Mouse (Mus musculus) hindbrain, embryonic 10.5 days (tissue): ENCODE data around the gene Arap2. TPM values are rescaled to one million over a fixed set of nuclear protein-coding genes. Genes with fewer than 3 reads are reported as not detected.

Source experiments
- DNase-seq: peaks from one replicate; pipeline ENCODE4 v3.0.0-alpha.2; 2017; ENCODE audit warnings: low spot score
- H3K27ac ChIP-seq: fragments of 300-500 bp; sonication (generic); 2 replicates; pipeline ENCODE4 v1.5.1; 2016; ENCODE audit warnings: mild to moderate bottlenecking, moderate library complexity
- H3K27me3 ChIP-seq: fragments of 300-500 bp; sonication (generic); 2 replicates; pipeline ENCODE4 v1.6.1; 2016; ENCODE audit warnings: mild to moderate bottlenecking; ENCODE audit not compliant: poor library complexity, insufficient read depth, severe bottlenecking
- H3K36me3 ChIP-seq: fragments of 300-500 bp; sonication (generic); 2 replicates; pipeline ENCODE4 v1.6.1; 2016; ENCODE audit warnings: mild to moderate bottlenecking, moderate library complexity
- H3K4me1 ChIP-seq: fragments of 300-500 bp; sonication (generic); replicated peaks from 2 replicates; pipeline ENCODE4 v1.6.1; 2016; ENCODE audit warnings: mild to moderate bottlenecking
- H3K4me3 ChIP-seq: fragments of 300-500 bp; sonication (generic); 2 replicates; pipeline ENCODE4 v1.5.1; 2016; ENCODE audit warnings: mild to moderate bottlenecking, moderate library complexity
- H3K9me3 ChIP-seq: fragments of 300-500 bp; sonication (generic); 2 replicates; pipeline ENCODE4 v1.6.1; 2016; ENCODE audit warnings: mild to moderate bottlenecking, moderate library complexity
- WGBS: fragments of 180-500 bp; shearing (Covaris S2); methylation state at CpG from one replicate; pipeline ENCODE4 v1.1.7; 2016; 5-methylcytosine and 5-hydroxymethylcytosine counted together
- polyA plus RNA-seq: library from polyadenylated mRNA; unstranded; fragments of >200 nt; fragmentation: Nextera tagmentation; extraction: Ambion mirVana; gene quantifications from 2 replicates; pipeline ENCODE4 v1.2.1, GENCODE M21; 2016

Gene Arap2
- polyA plus RNA-seq, 1 experiment from 2014 or later: 0.77 TPM

DNA sequence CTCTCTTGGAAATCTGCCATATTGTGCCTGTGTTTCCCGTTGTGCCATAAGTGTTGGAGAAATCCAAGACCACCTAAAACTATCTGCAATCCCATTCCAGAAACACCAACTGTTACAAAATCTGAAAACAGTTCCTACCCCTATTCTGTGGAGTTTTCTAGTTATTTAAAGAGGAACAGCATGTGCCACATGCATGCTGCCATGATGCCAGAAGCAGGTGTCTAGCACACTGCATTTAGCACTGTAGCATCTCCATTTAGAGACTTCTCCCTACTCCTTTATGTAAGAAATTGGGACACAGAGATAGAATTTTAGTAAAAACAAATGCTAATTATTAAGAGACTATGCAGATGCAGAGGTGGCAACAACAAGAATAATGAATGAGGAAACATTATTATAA lies 102.8 kb downstream of the Arap2 start:
- H3K4me3 ChIP-seq: no peak overlapping the region
- no peaks in the 10 kb centered on the region for H3K36me3 ChIP-seq
- H3K27me3 ChIP-seq: no peaks in the 10 kb centered on the region
- H3K9me3 ChIP-seq: no peaks in the 10 kb centered on the region
- H3K27ac ChIP-seq: no peak overlapping the region
- H3K4me1 ChIP-seq: no peaks in the 10 kb centered on the region
- 89% methylated on average over 1 of the region's 1 CpGs for whole genome bisulfite sequencing
- no peak for DNase-seq

- Histone ChIP-seq H3K27ac (no peak overlapping the region), H3K4me3 (no peak overlapping the region), H3K27me3 (no peaks in the 10 kb centered on the region), H3K36me3 (no peaks in the 10 kb centered on the region), H3K9me3 (no peaks in the 10 kb centered on the region), H3K4me1 (no peaks in the 10 kb centered on the region)
- DNase-seq: no peak
- WGBS: 75% methylated on average over 5 of the region's 5 CpGs
These were observed 112.0 kb downstream of the Arap2 start for GRCm38 (mm10) chr5:62653924-62654323.

- Histone ChIP-seq H3K27me3 (no peaks in the 10 kb centered on the region), H3K9me3 (no peaks in the 10 kb centered on the region), H3K27ac (no peak overlapping the region), H3K4me1 (no peaks in the 10 kb centered on the region), H3K4me3 (no peak overlapping the region), H3K36me3 (no peaks in the 10 kb centered on the region)
- DNase-seq: no peak
- 94% methylated on average over 4 of the region's 4 CpGs for WGBS
These were observed 123.6 kb downstream of the Arap2 start for GRCm38 (mm10) chr5:62642330-62642729.

- Histone ChIP-seq H3K27me3 (no peaks in the 10 kb centered on the region), H3K4me1 (no peaks in the 10 kb centered on the region)
These were observed 125.5 kb downstream of the Arap2 start for GRCm38 (mm10) chr5:62640501-62640900.

DNA sequence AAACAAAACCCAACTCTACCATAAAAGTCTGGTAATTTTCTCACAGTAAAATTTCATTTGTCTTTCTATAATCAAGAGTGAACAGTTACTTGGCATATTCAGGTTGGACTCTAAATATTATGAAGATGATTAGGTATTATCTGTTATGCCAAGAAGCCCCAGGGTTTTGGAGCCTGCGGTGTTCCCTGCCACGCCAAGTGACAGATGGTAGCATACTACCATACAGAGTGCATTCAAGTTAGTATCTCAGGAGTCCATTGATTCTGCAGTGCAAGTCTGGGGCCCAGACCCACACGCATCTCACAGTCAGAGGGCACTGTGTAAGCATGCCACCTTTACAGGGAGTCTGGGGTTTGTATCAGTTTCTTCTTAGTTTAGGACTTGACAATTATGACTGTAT lies 129.6 kb downstream of the Arap2 start:
- no peaks in the 10 kb centered on the region for H3K9me3 ChIP-seq
- no peaks in the 10 kb centered on the region for H3K4me1 ChIP-seq
- H3K4me3 ChIP-seq: no peak overlapping the region
- no peaks in the 10 kb centered on the region for H3K27me3 ChIP-seq
- no peak for DNase-seq
- 82% methylated on average over 3 of the region's 3 CpGs for WGBS
- no peaks in the 10 kb centered on the region for H3K36me3 ChIP-seq
- no peak overlapping the region for H3K27ac ChIP-seq

More at GRCm38 (mm10) chr5:62640501-62640900, 125.5 kb downstream of the Arap2 start:
- H3K4me3 ChIP-seq: no peak overlapping the region
- DNase-seq: no peak
- WGBS: 88% methylated on average over 8 of the region's 8 CpGs
- no peak overlapping the region for H3K27ac ChIP-seq
- H3K9me3 ChIP-seq: no peaks in the 10 kb centered on the region
- H3K36me3 ChIP-seq: no peaks in the 10 kb centered on the region

DNA sequence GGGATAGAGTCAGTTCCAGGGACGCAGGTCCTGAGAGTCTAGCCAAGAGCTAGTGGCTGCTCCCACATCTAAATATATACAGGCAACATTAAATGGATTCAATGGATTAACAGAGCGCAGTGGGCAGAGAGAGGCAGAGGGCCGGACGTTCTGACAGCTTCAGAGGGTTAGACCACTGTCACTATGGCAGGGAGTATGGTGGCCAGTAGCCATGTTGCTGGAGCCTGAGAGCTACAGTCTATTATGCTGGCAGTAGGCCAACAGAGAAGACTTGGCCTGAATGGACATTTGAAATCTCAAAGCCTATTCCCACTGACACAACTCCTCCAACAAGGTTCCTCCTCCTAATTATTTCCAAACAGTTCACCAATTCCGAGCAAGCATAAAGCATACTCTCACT lies 137.1 kb downstream of the Arap2 start:
- Histone ChIP-seq H3K27ac (no peak overlapping the region), H3K4me3 (no peak overlapping the region), H3K36me3 (no peaks in the 10 kb centered on the region), H3K27me3 (no peaks in the 10 kb centered on the region), H3K9me3 (no peaks in the 10 kb centered on the region), H3K4me1 (no peaks in the 10 kb centered on the region)
- WGBS: 89% methylated on average over 5 of the region's 5 CpGs
- DNase-seq: no peak

DNA sequence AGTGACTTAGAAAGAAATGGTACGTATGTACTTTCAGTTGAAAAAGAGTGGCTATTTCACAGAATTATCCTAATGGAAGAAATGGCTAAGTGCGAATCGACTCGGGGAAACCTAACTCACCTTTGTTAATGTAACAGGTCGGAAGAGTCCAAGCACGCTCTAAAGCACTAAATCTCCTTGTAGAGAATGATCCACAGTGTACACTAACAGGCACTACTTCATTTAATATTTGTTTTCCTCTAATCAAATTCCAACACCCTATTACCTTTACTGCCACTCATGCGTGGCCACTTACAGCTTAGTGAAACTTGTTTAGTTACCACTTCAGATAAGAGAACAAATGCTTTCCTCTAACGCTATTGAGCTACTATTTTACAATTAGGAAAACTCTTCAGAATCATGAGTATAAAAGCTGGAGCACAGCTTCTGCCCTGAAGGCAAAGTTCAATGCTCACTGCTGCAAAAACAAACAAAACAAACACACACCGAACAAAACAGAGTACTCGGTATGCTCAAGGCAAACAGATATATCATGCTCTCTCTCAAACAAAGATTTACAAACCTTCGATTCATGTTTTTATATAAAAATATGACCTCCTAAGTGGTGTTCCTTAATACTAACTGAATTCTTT lies 143.0 kb downstream of the Arap2 start:
- Histone ChIP-seq H3K36me3 (no peaks in the 10 kb centered on the region), H3K4me1 (no peaks in the 10 kb centered on the region), H3K27ac (no peak overlapping the region), H3K27me3 (no peaks in the 10 kb centered on the region), H3K4me3 (no peak overlapping the region), H3K9me3 (no peaks in the 10 kb centered on the region)
- 91% methylated on average over 11 of the region's 11 CpGs for WGBS
- DNase-seq: no peak

DNA sequence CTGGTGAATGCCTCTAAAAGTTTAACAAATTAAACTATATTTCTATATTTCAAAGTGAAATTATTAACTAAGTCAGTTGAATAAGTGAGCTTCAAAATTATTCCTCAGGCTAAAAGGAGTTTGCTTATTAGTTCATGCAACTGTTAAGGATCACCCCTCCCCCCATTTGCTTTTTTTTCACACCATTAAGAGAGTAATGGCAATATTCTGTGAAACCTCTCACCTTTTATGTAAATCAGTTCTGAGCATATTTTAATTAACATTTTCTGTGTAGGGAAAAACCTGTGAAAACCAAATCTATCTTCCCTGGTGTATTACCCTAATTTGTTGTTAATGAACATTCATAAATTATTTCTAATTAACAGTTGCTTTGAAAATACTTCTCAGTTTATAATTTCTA lies 147.7 kb downstream of the Arap2 start:
- H3K9me3 ChIP-seq: no peaks in the 10 kb centered on the region
- no peak overlapping the region for H3K27ac ChIP-seq
- H3K36me3 ChIP-seq: no peaks in the 10 kb centered on the region
- no peak overlapping the region for H3K4me3 ChIP-seq
- H3K27me3 ChIP-seq: no peaks in the 10 kb centered on the region
- H3K4me1 ChIP-seq: no peaks in the 10 kb centered on the region
- DNase-seq: no peak

DNA sequence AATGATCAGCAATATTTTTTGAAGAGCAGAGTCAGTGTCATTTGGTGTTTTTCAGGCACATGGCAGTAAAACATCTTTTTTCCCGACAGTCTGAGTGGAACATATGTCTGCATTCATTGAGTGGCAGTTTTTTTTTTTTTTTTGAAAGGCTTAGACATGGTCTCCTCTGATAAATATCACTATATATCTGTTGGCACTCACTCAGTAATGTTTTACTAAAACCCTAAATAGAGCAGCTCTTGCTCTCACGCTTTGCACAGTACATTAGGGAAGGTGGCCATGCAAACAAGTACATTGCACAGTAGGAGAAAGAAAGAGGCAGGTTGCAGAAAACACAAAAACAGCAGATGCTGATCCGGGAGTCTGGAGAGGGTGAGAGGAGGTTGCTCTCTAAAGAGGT lies 154.0 kb downstream of the Arap2 start:
- WGBS: 79% methylated on average over 3 of the region's 3 CpGs
- H3K4me3 ChIP-seq: no peak overlapping the region
- no peak overlapping the region for H3K27ac ChIP-seq
- H3K9me3 ChIP-seq: no peaks in the 10 kb centered on the region
- no peak for DNase-seq
- H3K36me3 ChIP-seq: no peaks in the 10 kb centered on the region
- no peaks in the 10 kb centered on the region for H3K27me3 ChIP-seq
- no peaks in the 10 kb centered on the region for H3K4me1 ChIP-seq

- Histone ChIP-seq H3K9me3 (no peaks in the 10 kb centered on the region), H3K27ac (no peak overlapping the region), H3K4me3 (no peak overlapping the region), H3K27me3 (no peaks in the 10 kb centered on the region), H3K4me1 (no peaks in the 10 kb centered on the region; the same call in 1 of the 2 replicates), H3K36me3 (no peaks in the 10 kb centered on the region)
- 86% methylated on average over 1 of the region's 1 CpGs for WGBS
- DNase-seq: no peak
These were observed 178.6 kb downstream of the Arap2 start for GRCm38 (mm10) chr5:62587348-62587747.

GRCm38 (mm10) chr5:62582643-62583042 lies 183.3 kb downstream of the Arap2 start:
- Histone ChIP-seq H3K9me3 (no peaks in the 10 kb centered on the region), H3K27me3 (no peaks in the 10 kb centered on the region), H3K27ac (no peak overlapping the region), H3K36me3 (no peaks in the 10 kb centered on the region), H3K4me1 (no peaks in the 10 kb centered on the region; the same call in 1 of the 2 replicates), H3K4me3 (no peak overlapping the region)
- WGBS: 25% methylated on average over 2 of the region's 2 CpGs
- no peak for DNase-seq

GRCm38 (mm10) chr5:62581699-62582098 lies 184.3 kb downstream of the Arap2 start:
- Histone ChIP-seq H3K36me3 (no peaks in the 10 kb centered on the region), H3K27ac (no peak overlapping the region), H3K9me3 (no peaks in the 10 kb centered on the region), H3K27me3 (no peaks in the 10 kb centered on the region), H3K4me1 (no peaks in the 10 kb centered on the region; the same call in 1 of the 2 replicates), H3K4me3 (no peak overlapping the region)
- DNase-seq: no peak
- WGBS: 57% methylated on average over 3 of the region's 3 CpGs

- no peak overlapping the region for H3K4me3 ChIP-seq
- no peaks in the 10 kb centered on the region for H3K4me1 ChIP-seq
- 93% methylated on average over 3 of the region's 3 CpGs for WGBS
- no peaks in the 10 kb centered on the region for H3K27me3 ChIP-seq
- H3K27ac ChIP-seq: no peak overlapping the region
- H3K9me3 ChIP-seq: no peaks in the 10 kb centered on the region
- no peaks in the 10 kb centered on the region for H3K36me3 ChIP-seq
- no peak for DNase-seq
These were observed 191.6 kb downstream of the Arap2 start for GRCm38 (mm10) chr5:62574336-62574844.
